Mouse (Mus musculus): ENCODE data around the gene Ube2a. TPM values are rescaled to one million over a fixed set of nuclear protein-coding genes. Genes with fewer than 3 reads are reported as not detected.

The Ube2a gene
- polyA plus RNA-seq, 2 experiments: 19.4 to 80.2 TPM

DNA sequence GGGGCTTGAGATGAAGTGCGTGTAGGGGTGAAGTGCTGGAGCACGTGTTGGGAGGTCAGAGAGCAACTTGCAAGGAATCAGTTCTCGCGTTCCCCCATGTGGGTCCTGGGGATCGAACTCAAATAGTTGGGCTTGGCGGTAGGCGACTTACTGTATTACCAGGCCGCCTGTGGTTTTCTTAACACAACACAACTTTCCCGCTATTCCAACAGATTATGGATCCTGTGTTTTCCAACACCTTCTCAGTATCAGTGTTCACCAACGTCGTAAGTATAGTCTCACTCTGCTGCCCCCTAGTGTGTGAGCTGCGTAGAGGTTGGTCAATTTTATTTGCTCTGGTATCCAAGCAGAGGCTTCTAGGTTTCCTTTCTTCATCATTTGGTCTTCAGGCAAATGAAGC, 37.6 kb downstream of the Ube2a start:
- no peak overlapping the region for H3K4me2 ChIP-seq (ENCODE audit: low read depth)
- no peak for TF ChIP-seq EP300 (IDR thresholded peaks at IDR 0.05; ENCODE audit: low read depth)
- peak; percentile 67 for TF ChIP-seq CTCF (IDR thresholded peaks at IDR 0.05; ENCODE audit: low read depth)
- DNase-seq (ENCODE audit: low read depth in 3 of 3, low spot score in 3 of 3): peak in 1 of 3 experiments; percentile 9
- ATAC-seq (ENCODE audit: insufficient read depth): no peak
- no peaks in the 10 kb centered on the region for H3K27me3 ChIP-seq (ENCODE audit: control insufficient read depth, insufficient read depth, low read length)
- no peak overlapping the region for H3K27ac ChIP-seq
- WGBS (ENCODE audit: insufficient replicate concordance): 36% methylated on average over 12 of the region's 12 CpGs
- H3K36me3 ChIP-seq (replicated peaks; ENCODE audit: control insufficient read depth, insufficient read depth, low read depth): no peaks in the 10 kb centered on the region
- no peak overlapping the region for H3K4me3 ChIP-seq (ENCODE audit: insufficient read depth in 1 of 2, low read depth in 2 of 2, low read length in 2 of 2)
- no peak overlapping the region for H3K9ac ChIP-seq (replicated peaks)
- no peaks in the 10 kb centered on the region for H3K4me1 ChIP-seq (replicated peaks; ENCODE audit: control insufficient read depth in 2 of 2, insufficient read depth in 2 of 2, low read length in 1 of 2)
- H3K9me3 ChIP-seq (ENCODE audit: control insufficient read depth, low read length): no peaks in the 10 kb centered on the region

- Histone ChIP-seq H3K36me3 (replicated peaks; ENCODE audit: control insufficient read depth, insufficient read depth, low read depth) (no peaks in the 10 kb centered on the region), H3K9me3 (ENCODE audit: control insufficient read depth, low read length) (no peaks in the 10 kb centered on the region), H3K4me1 (replicated peaks; ENCODE audit: control insufficient read depth in 2 of 2, insufficient read depth in 2 of 2, low read length in 1 of 2) (no peaks in the 10 kb centered on the region), H3K9ac (replicated peaks) (no peak overlapping the region), H3K4me3 (ENCODE audit: insufficient read depth in 1 of 2, low read depth in 2 of 2, low read length in 2 of 2) (no peak overlapping the region), H3K27me3 (ENCODE audit: control insufficient read depth, insufficient read depth, low read length) (no peaks in the 10 kb centered on the region), H3K27ac (no peak overlapping the region), H3K4me2 (ENCODE audit: low read depth) (no peak overlapping the region)
- ATAC-seq (ENCODE audit: insufficient read depth) (no peak), DNase-seq (ENCODE audit: low read depth in 3 of 3, low spot score in 3 of 3) (no peak)
- 42% methylated on average over 1 of the region's 1 CpGs for WGBS (ENCODE audit: insufficient replicate concordance)
- TF ChIP-seq EP300 (IDR thresholded peaks at IDR 0.05; ENCODE audit: low read depth) (no peak), CTCF (IDR thresholded peaks at IDR 0.05; ENCODE audit: low read depth) (no peak)
These were observed 44.0 kb downstream of the Ube2a start for GRCm38 (mm10) chrX:36917749-36918148.

DNA sequence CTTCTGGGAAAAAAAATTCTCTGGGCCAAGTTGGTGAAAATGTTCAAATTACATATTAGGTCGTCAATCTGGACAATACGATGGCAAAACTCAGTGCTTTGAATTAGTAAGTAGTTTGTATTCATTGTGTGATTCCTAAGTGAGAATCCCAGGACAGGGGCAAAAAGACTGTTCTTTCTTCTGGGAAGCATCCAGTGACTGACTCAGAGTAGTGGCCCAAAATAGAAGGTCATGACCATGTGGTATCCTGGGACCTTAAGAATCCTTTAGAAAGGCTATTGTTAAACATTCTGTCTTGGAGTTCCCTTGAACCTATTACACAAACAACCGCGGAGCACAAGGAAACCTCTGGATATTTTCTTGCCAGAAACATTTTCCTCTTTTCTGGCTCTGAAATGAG, 47.6 kb downstream of the Ube2a start:
- 69% methylated on average over 4 of the region's 4 CpGs for WGBS (ENCODE audit: insufficient replicate concordance)

GRCm38 (mm10) chrX:36928791-36929190, 55.1 kb downstream of the Ube2a start:
- DNase-seq (ENCODE audit: low read depth in 3 of 3, low spot score in 3 of 3) (no peak), ATAC-seq (ENCODE audit: insufficient read depth) (no peak)
- Histone ChIP-seq H3K36me3 (replicated peaks; ENCODE audit: control insufficient read depth, insufficient read depth, low read depth) (no peaks in the 10 kb centered on the region), H3K9me3 (ENCODE audit: control insufficient read depth, low read length) (no peaks in the 10 kb centered on the region), H3K4me3 (ENCODE audit: insufficient read depth in 1 of 2, low read depth in 2 of 2, low read length in 2 of 2) (no peak overlapping the region), H3K4me1 (replicated peaks; ENCODE audit: control insufficient read depth in 2 of 2, insufficient read depth in 2 of 2, low read length in 1 of 2) (no peaks in the 10 kb centered on the region), H3K27me3 (ENCODE audit: control insufficient read depth, insufficient read depth, low read length) (no peaks in the 10 kb centered on the region), H3K27ac (no peak overlapping the region), H3K9ac (replicated peaks) (no peak overlapping the region), H3K4me2 (ENCODE audit: low read depth) (no peak overlapping the region)
- no peak for TF ChIP-seq CTCF (IDR thresholded peaks at IDR 0.05; ENCODE audit: low read depth)
- no peak for TF ChIP-seq EP300 (IDR thresholded peaks at IDR 0.05; ENCODE audit: low read depth)
- WGBS (ENCODE audit: insufficient replicate concordance): 48% methylated on average over 4 of the region's 4 CpGs

More for the DNA sequence above, 47.6 kb downstream of the Ube2a start:
- Histone ChIP-seq H3K4me1 (replicated peaks; ENCODE audit: control insufficient read depth in 2 of 2, insufficient read depth in 2 of 2, low read length in 1 of 2) (no peaks in the 10 kb centered on the region), H3K36me3 (replicated peaks; ENCODE audit: control insufficient read depth, insufficient read depth, low read depth) (no peaks in the 10 kb centered on the region), H3K27me3 (ENCODE audit: control insufficient read depth, insufficient read depth, low read length) (no peaks in the 10 kb centered on the region), H3K27ac (no peak overlapping the region), H3K9me3 (ENCODE audit: control insufficient read depth, low read length) (no peaks in the 10 kb centered on the region), H3K9ac (replicated peaks) (no peak overlapping the region), H3K4me2 (ENCODE audit: low read depth) (no peak overlapping the region), H3K4me3 (ENCODE audit: insufficient read depth in 1 of 2, low read depth in 2 of 2, low read length in 2 of 2) (no peak overlapping the region)
- DNase-seq (ENCODE audit: low read depth in 3 of 3, low spot score in 3 of 3) (no peak), ATAC-seq (ENCODE audit: insufficient read depth) (no peak)
- no peak for TF ChIP-seq CTCF (IDR thresholded peaks at IDR 0.05; ENCODE audit: low read depth)
- TF ChIP-seq EP300 (IDR thresholded peaks at IDR 0.05; ENCODE audit: low read depth): no peak

GRCm38 (mm10) chrX:36929694-36930093, 56.0 kb downstream of the Ube2a start:
- Histone ChIP-seq H3K4me1 (replicated peaks; ENCODE audit: control insufficient read depth in 2 of 2, insufficient read depth in 2 of 2, low read length in 1 of 2) (no peaks in the 10 kb centered on the region), H3K4me3 (ENCODE audit: insufficient read depth in 1 of 2, low read depth in 2 of 2, low read length in 2 of 2) (no peak overlapping the region), H3K36me3 (replicated peaks; ENCODE audit: control insufficient read depth, insufficient read depth, low read depth) (no peaks in the 10 kb centered on the region), H3K27ac (no peak overlapping the region), H3K9ac (replicated peaks) (no peak overlapping the region), H3K27me3 (ENCODE audit: control insufficient read depth, insufficient read depth, low read length) (no peaks in the 10 kb centered on the region), H3K9me3 (ENCODE audit: control insufficient read depth, low read length) (no peaks in the 10 kb centered on the region), H3K4me2 (ENCODE audit: low read depth) (no peak overlapping the region)
- no peak for DNase-seq (ENCODE audit: low read depth in 3 of 3, low spot score in 3 of 3)
- 65% methylated on average over 4 of the region's 4 CpGs for WGBS (ENCODE audit: insufficient replicate concordance)
- no peak for TF ChIP-seq EP300 (IDR thresholded peaks at IDR 0.05; ENCODE audit: low read depth)
- TF ChIP-seq CTCF (IDR thresholded peaks at IDR 0.05; ENCODE audit: low read depth): no peak
- no peak for ATAC-seq (ENCODE audit: insufficient read depth)
